Mouse (Mus musculus): ENCODE results near the gene Laptm5. TPM values are rescaled to one million over a fixed set of nuclear protein-coding genes. Genes with fewer than 3 reads are reported as not detected.

The Laptm5 gene
- polyA plus RNA-seq, 1 experiment from 2014 or later, result 27.4 TPM

GRCm38 (mm10) chr4:130960118-130960734 is 47.3 kb downstream of the Laptm5 start:
- no peak; the same call in 1 of the 2 replicates for ATAC-seq (replicated peaks; ENCODE audit: insufficient number of reproducible peaks, insufficient read depth, low FRiP score, low read depth)
- Histone ChIP-seq H3K9me3 (replicated peaks) (no peaks in the 10 kb centered on the region), H3K27me3 (peaks cover 17% of the 10 kb centered on the region; the same call in 1 of the 2 replicates), H3K4me1 (replicated peaks) (no peaks in the 10 kb centered on the region), H3K4me2 (no peak overlapping the region), H3K27ac (no peak overlapping the region), H3K9ac (no peak overlapping the region), H3K4me3 (no peak overlapping the region), H3K36me3 (no peaks in the 10 kb centered on the region)
- 31% methylated on average over 9 of the region's 9 CpGs for WGBS

GRCm38 (mm10) chr4:130971278-130971677 is 58.4 kb downstream of the Laptm5 start:
- 100% methylated on average over 1 of the region's 1 CpGs for WGBS
- H3K4me3 ChIP-seq, result no peak overlapping the region
- no peak overlapping the region for H3K4me2 ChIP-seq
- H3K4me1 ChIP-seq (replicated peaks), result peaks cover 4% of the 10 kb centered on the region; the same call in 1 of the 2 replicates
- H3K27me3 ChIP-seq, result peaks cover 9% of the 10 kb centered on the region
- no peak overlapping the region for H3K9ac ChIP-seq
- no peaks in the 10 kb centered on the region for H3K36me3 ChIP-seq
- 0 out of 2 replicates have a peak, but pooled peaks cover 3% of the 10 kb centered on the region for H3K9me3 ChIP-seq (replicated peaks)
- no peak for ATAC-seq (replicated peaks; ENCODE audit: insufficient number of reproducible peaks, insufficient read depth, low FRiP score, low read depth)
- no peak overlapping the region for H3K27ac ChIP-seq

GRCm38 (mm10) chr4:130972421-130972829 is 59.5 kb downstream of the Laptm5 start:
- Histone ChIP-seq H3K4me1 (replicated peaks) (peaks cover 4% of the 10 kb centered on the region; the same call in 1 of the 2 replicates), H3K9ac (no peak overlapping the region), H3K27me3 (no peaks in the 10 kb centered on the region; the same call in 1 of the 2 replicates), H3K36me3 (no peaks in the 10 kb centered on the region), H3K27ac (peak overlapping the region; percentile 68), H3K4me2 (no peak overlapping the region; the same call in 1 of the 2 replicates), H3K4me3 (no peak overlapping the region), H3K9me3 (replicated peaks) (0 out of 2 replicates have a peak, but pooled peaks cover 3% of the 10 kb centered on the region)
- peak; percentile 90 for ATAC-seq (replicated peaks; ENCODE audit: insufficient number of reproducible peaks, insufficient read depth, low FRiP score, low read depth)
- 42% methylated on average over 5 of the region's 5 CpGs for WGBS

- Histone ChIP-seq H3K4me2 (no peak overlapping the region), H3K4me3 (no peak overlapping the region), H3K27ac (peak overlapping the region; percentile 68; the same call in 1 of the 2 replicates), H3K27me3 (peaks cover 1% of the 10 kb centered on the region; the same call in 1 of the 2 replicates), H3K4me1 (replicated peaks) (peaks cover 4% of the 10 kb centered on the region; the same call in 1 of the 2 replicates), H3K9ac (no peak overlapping the region), H3K36me3 (no peaks in the 10 kb centered on the region), H3K9me3 (replicated peaks) (0 out of 2 replicates have a peak, but pooled peaks cover 3% of the 10 kb centered on the region)
- 64% methylated on average over 19 of the region's 19 CpGs for WGBS
- no peak for ATAC-seq (replicated peaks; ENCODE audit: insufficient number of reproducible peaks, insufficient read depth, low FRiP score, low read depth)
Measured at GRCm38 (mm10) chr4:130973332-130974263, 60.7 kb downstream of the Laptm5 start.

- Histone ChIP-seq H3K4me1 (replicated peaks) (no peaks in the 10 kb centered on the region), H3K4me2 (no peak overlapping the region), H3K36me3 (no peaks in the 10 kb centered on the region), H3K27ac (no peak overlapping the region), H3K4me3 (no peak overlapping the region), H3K9me3 (replicated peaks) (no peaks in the 10 kb centered on the region), H3K9ac (no peak overlapping the region), H3K27me3 (peaks cover 14% of the 10 kb centered on the region)
- WGBS, result 51% methylated on average over 3 of the region's 3 CpGs
- no peak for ATAC-seq (replicated peaks; ENCODE audit: insufficient number of reproducible peaks, insufficient read depth, low FRiP score, low read depth)
Measured at GRCm38 (mm10) chr4:130978981-130979380, 66.1 kb downstream of the Laptm5 start.

GRCm38 (mm10) chr4:130984416-130985182 is 71.7 kb downstream of the Laptm5 start:
- Histone ChIP-seq H3K9me3 (replicated peaks) (no peaks in the 10 kb centered on the region), H3K4me3 (no peak overlapping the region), H3K27ac (no peak overlapping the region), H3K9ac (no peak overlapping the region), H3K4me1 (replicated peaks) (no peaks in the 10 kb centered on the region), H3K27me3 (0 out of 2 replicates have a peak, but pooled peaks cover 3% of the 10 kb centered on the region), H3K36me3 (no peaks in the 10 kb centered on the region), H3K4me2 (no peak overlapping the region)
- ATAC-seq (replicated peaks; ENCODE audit: insufficient number of reproducible peaks, insufficient read depth, low FRiP score, low read depth), result no peak
- WGBS, result 64% methylated on average over 17 of the region's 17 CpGs

Other genes starting within 250 kb of the Laptm5 start
- 46.8 and 57.9 TPM in 2 replicates for gene Pum1, start 249.8 kb upstream of the Laptm5 start, polyA plus RNA-seq (2015; fragmentation: Nextera tagmentation; extraction: Ambion mirVana)
- 18.4 and 28.4 TPM in 2 replicates for gene Sdc3, start 120.6 kb upstream of the Laptm5 start, polyA plus RNA-seq (2015; fragmentation: Nextera tagmentation; extraction: Ambion mirVana)
- gene Matn1, start 31.3 kb downstream of the Laptm5 start, polyA plus RNA-seq (2015; fragmentation: Nextera tagmentation; extraction: Ambion mirVana), result 0.39 and 1.6 TPM in 2 replicates

All from heart, embryonic 15.5 days (tissue).